In the genomic region with DNA sequence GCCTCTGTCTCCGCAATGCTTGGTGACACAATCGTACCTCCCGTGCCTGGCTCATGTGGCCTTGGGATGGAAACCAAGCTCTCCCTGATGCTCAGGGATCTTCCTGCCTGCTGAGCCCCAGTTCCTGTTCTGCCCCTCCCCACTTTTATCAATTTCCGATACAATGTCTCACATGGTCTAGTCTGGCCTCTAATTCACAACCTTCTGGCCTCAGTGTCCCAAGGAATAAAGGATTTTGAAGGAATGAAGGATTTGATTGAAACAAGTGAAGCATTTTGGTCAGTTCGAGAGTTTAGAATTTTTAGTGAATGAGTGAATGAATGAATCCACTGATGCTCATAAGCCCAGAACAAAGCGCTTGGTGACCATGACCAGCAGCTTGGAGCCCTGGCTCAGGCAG, we compare ENCODE assay signal across 13 mouse cellular contexts. TPM values are rescaled to one million over a fixed set of nuclear protein-coding genes. Genes with fewer than 3 reads are reported as not detected.
DNase-seq lines count a peak whose midpoint lies in the region; ATAC-seq and TF ChIP-seq lines count a peak whose summit lies in the region.
"Had no signal": no experiment of that assay in that cellular context is flagged by ENCODE, and none has a peak within 500 bp of the region (broad histone marks: within the 10 kb centered on the region; RNA-seq: fewer than 3 reads in every experiment).

No protein-coding gene starts in this region.

- TF ChIP-seq EP300 in stomach, postnatal 0 days (optimal IDR thresholded peaks at IDR 0.05) = no peak

- H3K4me3 ChIP-seq in heart, embryonic 11.5 days (ENCODE audit: low read depth, low read length) = peak overlapping the region; percentile 31; the same call in 1 of the 2 replicates
- H3K4me3 ChIP-seq in megakaryocyte, embryonic 14.5 days (replicated peaks) = peak overlapping the region; percentile 93
- H3K4me3 ChIP-seq in stomach, postnatal 0 days (ENCODE audit: low read depth, low read length) = peak overlapping the region; percentile 29
- H3K4me3 ChIP-seq: neural tube, embryonic 12.5 days had no signal

- H3K4me2 ChIP-seq in heart, embryonic 11.5 days = peak overlapping the region; percentile 63
- H3K4me2 ChIP-seq in stomach, postnatal 0 days (replicated peaks; ENCODE audit: low read depth) = peak overlapping the region; percentile 39; the same call in 1 of the 2 replicates
- H3K4me2 ChIP-seq: neural tube, embryonic 12.5 days had no signal

- H3K27ac ChIP-seq in heart, embryonic 11.5 days (ENCODE audit: low read depth, low read length) = no peak overlapping the region
- peak overlapping the region; percentile 85 for H3K27ac ChIP-seq in stomach, postnatal 0 days (replicated peaks)
- H3K27ac ChIP-seq: midbrain, embryonic 10.5 days; neural tube, embryonic 12.5 days had no signal

- H3K9me3 ChIP-seq in heart, embryonic 11.5 days (replicated peaks; ENCODE audit: control insufficient read depth, low read length) = no peaks in the 10 kb centered on the region
- 0 out of 2 replicates have a peak, but pooled peaks cover 2% of the 10 kb centered on the region for H3K9me3 ChIP-seq in megakaryocyte, embryonic 14.5 days
- no peaks in the 10 kb centered on the region for H3K9me3 ChIP-seq in stomach, postnatal 0 days (ENCODE audit: control insufficient read depth, low read length)
- H3K9me3 ChIP-seq: midbrain, embryonic 10.5 days; neural tube, embryonic 12.5 days had no signal

- H3K9ac ChIP-seq in heart, embryonic 11.5 days (ENCODE audit: low read depth, low read length) = no peak overlapping the region; the same call in 1 of the 2 replicates
- no peak overlapping the region for H3K9ac ChIP-seq in stomach, postnatal 0 days (ENCODE audit: low read length)
- H3K9ac ChIP-seq: neural tube, embryonic 12.5 days had no signal

- TF ChIP-seq CTCF in stomach, postnatal 0 days (IDR thresholded peaks at IDR 0.05; ENCODE audit: low read depth) = no peak

- intact Hi-C loops in heart, postnatal 10 days (cut with DNase I) = no loop called here

- H3K27me3 ChIP-seq in heart, embryonic 11.5 days (ENCODE audit: control insufficient read depth, insufficient read depth, low read length) = no peaks in the 10 kb centered on the region
- no peaks in the 10 kb centered on the region for H3K27me3 ChIP-seq in megakaryocyte, embryonic 14.5 days (replicated peaks)
- H3K27me3 ChIP-seq in stomach, postnatal 0 days (ENCODE audit: control insufficient read depth, insufficient read depth, low read length) = no peaks in the 10 kb centered on the region

- peaks cover 13% of the 10 kb centered on the region for H3K4me1 ChIP-seq in heart, embryonic 11.5 days (ENCODE audit: control insufficient read depth, insufficient read depth, low read length)
- peaks cover 88% of the 10 kb centered on the region for H3K4me1 ChIP-seq in megakaryocyte, embryonic 14.5 days
- H3K4me1 ChIP-seq in stomach, postnatal 0 days (replicated peaks; ENCODE audit: control insufficient read depth, insufficient read depth) = no peaks in the 10 kb centered on the region
- H3K4me1 ChIP-seq: neural tube, embryonic 12.5 days had no signal

- H3K36me3 ChIP-seq in heart, embryonic 11.5 days (ENCODE audit: control insufficient read depth, insufficient read depth, low read length) = no peaks in the 10 kb centered on the region
- peaks cover 18% of the 10 kb centered on the region for H3K36me3 ChIP-seq in megakaryocyte, embryonic 14.5 days (replicated peaks; ENCODE audit: low read length)
- no peaks in the 10 kb centered on the region for H3K36me3 ChIP-seq in stomach, postnatal 0 days (ENCODE audit: control insufficient read depth, insufficient read depth, low read length)
- H3K36me3 ChIP-seq: neural tube, embryonic 12.5 days had no signal

- ATAC-seq in heart, embryonic 11.5 days (replicated peaks; ENCODE audit: insufficient number of reproducible peaks, low FRiP score, low TSS enrichment) = no peak
- ATAC-seq in megakaryocyte, adult 5-6 weeks (ENCODE audit: poor library complexity, severe bottlenecking) = no peak
- ATAC-seq in stomach, postnatal 0 days (ENCODE audit: low FRiP score, low TSS enrichment) = no peak

- 67% methylated on average over 6 of the region's 6 CpGs for WGBS in heart, embryonic 11.5 days (ENCODE audit: insufficient replicate concordance)
- WGBS in stomach, postnatal 0 days = 75% methylated on average over 6 of the region's 6 CpGs

- DNase-seq in heart, postnatal 10 days = no peak
- peak; percentile 26 for DNase-seq in induced T-regulatory cell, adult 2 months (ENCODE audit: low read depth)
- no peak for DNase-seq in stomach, postnatal 0 days (ENCODE audit: low spot score)
- no peak for DNase-seq in retina, embryonic 14.5 days (ENCODE audit: low spot score)
- no peak for DNase-seq in kidney, postnatal 36 days
- DNase-seq: adrenal gland, postnatal 36 days; cerebellum, adult 8-10 months; left cerebral cortex, postnatal 4 days had no signal

RNA-seq across cellular contexts. Expression of a gene that starts 0.9 kb away (rescaled TPM):
- polyA plus RNA-seq in heart, embryonic 11.5 days (2014; fragmentation: Nextera tagmentation; extraction: Ambion mirVana) = 2.5 and 3.4 TPM in 2 replicates
- under 1 TPM; 0.60 to 0.74 TPM for total RNA-seq in heart, postnatal 10 days (2021)
- 31.7 and 48.4 TPM in 2 replicates for polyA plus RNA-seq in megakaryocyte, embryonic 14.5 days (2012; ENCODE audit: insufficient read depth, low replicate concordance)
- total RNA-seq in megakaryocyte, adult 5-6 weeks (2015) = 34.3 and 35.9 TPM in 2 replicates
- total RNA-seq in megakaryocyte, adult 5-6 weeks (2017) = 31.5 and 42.4 TPM in 2 replicates
- 9.8 and 10.1 TPM in 2 replicates for polyA plus RNA-seq in stomach, postnatal 0 days (2015; fragmentation: Nextera tagmentation; extraction: Ambion mirVana)

RNA-seq across cellular contexts. Expression of a gene that starts 21.8 kb away (rescaled TPM):
- 55.5 and 58.8 TPM in 2 replicates for polyA plus RNA-seq in heart, embryonic 11.5 days (2014; fragmentation: Nextera tagmentation; extraction: Ambion mirVana)
- total RNA-seq in heart, postnatal 10 days (2021) = 10 to 100 TPM; 59.2 to 60.6 TPM
- 7.3 and 10.2 TPM in 2 replicates for polyA plus RNA-seq in megakaryocyte, embryonic 14.5 days (2012; ENCODE audit: insufficient read depth, low replicate concordance)
- 4.9 and 7.8 TPM in 2 replicates for total RNA-seq in megakaryocyte, adult 5-6 weeks (2015)
- 7.1 and 8.1 TPM in 2 replicates for total RNA-seq in megakaryocyte, adult 5-6 weeks (2017)
- 62.5 and 70.7 TPM in 2 replicates for polyA plus RNA-seq in stomach, postnatal 0 days (2015; fragmentation: Nextera tagmentation; extraction: Ambion mirVana)

RNA-seq across cellular contexts. Expression of a gene that starts 23.2 kb away (rescaled TPM):
- 0.56 and 0.79 TPM in 2 replicates for polyA plus RNA-seq in heart, embryonic 11.5 days (2014; fragmentation: Nextera tagmentation; extraction: Ambion mirVana)
- total RNA-seq in heart, postnatal 10 days (2021) = under 1 TPM; 0.86 to 0.87 TPM
- 7.4 and 9.1 TPM in 2 replicates for polyA plus RNA-seq in megakaryocyte, embryonic 14.5 days (2012; ENCODE audit: insufficient read depth, low replicate concordance)
- 22.8 and 23.9 TPM in 2 replicates for total RNA-seq in megakaryocyte, adult 5-6 weeks (2015)
- 28.1 and 29.3 TPM in 2 replicates for total RNA-seq in megakaryocyte, adult 5-6 weeks (2017)
- polyA plus RNA-seq in stomach, postnatal 0 days (2015; fragmentation: Nextera tagmentation; extraction: Ambion mirVana) = 1.0 and 1.5 TPM in 2 replicates

RNA-seq across cellular contexts. Expression of a gene that starts 26.9 kb away (rescaled TPM):
- 40.9 and 49.0 TPM in 2 replicates for polyA plus RNA-seq in heart, embryonic 11.5 days (2014; fragmentation: Nextera tagmentation; extraction: Ambion mirVana)
- 10 to 100 TPM; 64.0 to 65.0 TPM for total RNA-seq in heart, postnatal 10 days (2021)
- 145 and 508 TPM in 2 replicates for polyA plus RNA-seq in megakaryocyte, embryonic 14.5 days (2012; ENCODE audit: insufficient read depth, low replicate concordance)
- total RNA-seq in megakaryocyte, adult 5-6 weeks (2015) = 55.8 and 62.8 TPM in 2 replicates
- 72.4 and 76.3 TPM in 2 replicates for total RNA-seq in megakaryocyte, adult 5-6 weeks (2017)
- 37.0 and 38.3 TPM in 2 replicates for polyA plus RNA-seq in stomach, postnatal 0 days (2015; fragmentation: Nextera tagmentation; extraction: Ambion mirVana)

RNA-seq across cellular contexts. Expression of a gene that starts 36.1 kb away (rescaled TPM):
- 330 and 481 TPM in 2 replicates for polyA plus RNA-seq in heart, embryonic 11.5 days (2014; fragmentation: Nextera tagmentation; extraction: Ambion mirVana)
- total RNA-seq in heart, postnatal 10 days (2021) = 100 to 1,000 TPM; 867 to 890 TPM
- 2,412 and 5,687 TPM in 2 replicates for polyA plus RNA-seq in megakaryocyte, embryonic 14.5 days (2012; ENCODE audit: insufficient read depth, low replicate concordance)
- 345 and 384 TPM in 2 replicates for total RNA-seq in megakaryocyte, adult 5-6 weeks (2015)
- 238 and 282 TPM in 2 replicates for total RNA-seq in megakaryocyte, adult 5-6 weeks (2017)
- polyA plus RNA-seq in stomach, postnatal 0 days (2015; fragmentation: Nextera tagmentation; extraction: Ambion mirVana) = 429 and 495 TPM in 2 replicates

Comparison
In these comparisons a context has a peak if more than half of its experiments do, and no peak if none do; other contexts are left out.
1. H3K4me3 ChIP-seq: peak in every context shown above with its lines; median percentile 93 in megakaryocyte, embryonic 14.5 days; 31 in heart, embryonic 11.5 days; 29 in stomach, postnatal 0 days.